Mouse (Mus musculus) neural tube, embryonic 10.5 days (tissue): Measurements from ENCODE around the gene Rnf2.
"Not testable (repeated sequence)": the region's sequence is repeated elsewhere in the genome, so short reads cannot be mapped to it uniquely, and the experiment has no call there.

Source experiments
- DNase-seq: peaks from one replicate; pipeline ENCODE4 v3.0.0-alpha.2; 2017; ENCODE audit warnings: low spot score; ENCODE audit errors: extremely low spot score

Rnf2 gene

DNA sequence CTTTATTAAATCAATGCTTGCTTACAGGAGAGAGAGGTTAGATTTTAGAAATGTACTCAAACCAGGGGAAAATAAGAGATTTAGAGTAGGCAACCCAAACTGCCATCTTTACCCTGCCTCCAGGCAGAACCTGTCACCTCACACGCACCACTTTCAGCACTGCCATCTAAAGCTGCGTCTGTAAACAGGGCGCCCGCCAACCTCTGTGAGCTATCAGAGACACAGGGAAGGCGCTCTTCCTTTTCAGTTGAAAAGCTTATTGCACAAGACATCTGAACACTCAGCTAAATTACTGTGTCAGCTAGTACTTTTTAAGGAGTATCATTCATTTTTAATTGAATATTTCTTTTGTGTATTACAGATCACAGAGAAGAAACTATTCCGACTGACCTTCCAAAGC is 10.9 kb downstream of the Rnf2 start:
- no peak for DNase-seq

- DNase-seq, result no peak
Measured at GRCm38 (mm10) chr1:151484754-151485153, 16.0 kb downstream of the Rnf2 start.

- DNase-seq, result no peak
Measured at GRCm38 (mm10) chr1:151483568-151483967, 17.2 kb downstream of the Rnf2 start.

- no peak for DNase-seq
Measured at GRCm38 (mm10) chr1:151482497-151482896, 18.3 kb downstream of the Rnf2 start.

- DNase-seq, result not testable (repeated sequence)
Measured at GRCm38 (mm10) chr1:151472386-151472785, 28.4 kb downstream of the Rnf2 start.

DNA sequence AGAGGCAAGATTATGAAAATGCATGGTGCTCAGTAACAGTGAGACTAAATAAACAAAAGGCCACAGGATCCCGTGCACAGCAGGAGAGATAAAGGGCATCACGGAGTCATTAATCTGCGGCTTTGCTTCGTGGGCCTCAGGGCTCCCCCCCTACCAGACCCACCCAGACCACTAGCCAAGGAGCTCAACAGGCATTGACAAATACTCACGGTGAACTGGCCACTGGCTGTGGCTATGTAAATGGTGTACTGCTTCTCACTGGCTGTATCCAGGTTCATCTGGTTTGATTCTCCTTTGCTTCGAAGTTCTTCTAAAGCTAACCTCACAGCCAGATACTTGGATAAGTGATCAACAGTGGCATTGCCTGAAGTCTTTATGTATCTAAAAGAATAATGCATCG is 29.3 kb downstream of the Rnf2 start:
- no peak for DNase-seq

DNA sequence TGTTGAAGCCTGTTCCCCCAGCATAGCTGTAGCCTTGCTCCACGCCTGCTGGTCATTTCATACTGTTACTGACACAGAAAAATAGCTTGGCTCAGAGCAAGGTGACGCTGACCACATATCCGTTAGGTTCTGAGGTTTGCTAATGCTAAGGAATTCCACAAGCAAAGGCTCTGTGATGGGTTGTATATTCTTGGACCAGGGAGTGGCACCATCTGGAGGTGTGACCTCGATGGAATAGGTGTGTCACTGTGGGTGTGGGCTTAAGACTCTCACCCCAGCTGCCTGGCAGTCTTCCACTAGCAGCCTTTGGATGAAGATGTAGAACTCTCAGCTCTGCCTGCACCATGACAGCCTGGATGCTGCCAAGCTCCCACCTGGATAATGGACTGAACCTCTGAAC is 34.2 kb downstream of the Rnf2 start:
- no peak for DNase-seq

DNA sequence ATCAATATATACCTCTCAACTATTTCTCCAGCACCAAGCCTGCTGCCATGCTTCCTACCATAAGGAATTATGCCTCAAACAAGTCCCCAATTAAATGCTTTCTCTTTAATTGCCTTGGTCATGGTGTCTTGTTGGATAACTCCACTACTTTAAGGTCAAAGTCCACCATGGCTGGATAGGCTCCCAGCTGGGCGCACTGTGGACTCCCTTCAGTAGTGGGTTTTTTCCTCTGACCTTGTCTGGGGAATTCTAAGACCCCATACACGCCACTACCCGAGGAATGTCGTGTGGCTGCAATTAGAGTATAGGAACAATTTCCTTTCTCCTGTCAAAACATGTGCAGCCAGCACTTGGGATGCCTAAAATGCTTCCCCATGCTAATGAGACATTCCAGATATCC is 35.8 kb downstream of the Rnf2 start:
- no peak for DNase-seq

- no peak for DNase-seq
Measured at GRCm38 (mm10) chr1:151461265-151461664, 39.5 kb downstream of the Rnf2 start.

DNA sequence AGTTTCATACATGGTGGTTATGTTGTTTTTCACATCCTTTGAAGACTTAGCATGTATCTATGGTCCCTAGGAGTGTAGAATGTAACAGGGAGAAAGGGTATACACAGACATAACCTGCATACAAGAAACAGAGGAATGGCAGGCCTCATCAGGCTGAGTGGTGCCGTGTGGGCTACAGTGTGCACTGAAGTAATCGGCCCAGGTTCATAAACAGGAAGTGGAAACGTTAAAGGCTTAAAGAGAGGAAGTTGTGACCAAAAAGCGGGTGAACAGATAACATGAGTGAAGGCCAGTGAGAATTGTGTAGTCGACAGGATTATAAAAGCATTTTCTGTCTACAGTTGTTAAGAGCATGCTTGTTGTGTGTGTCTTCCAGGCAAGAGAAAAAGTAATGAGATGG is 43.7 kb downstream of the Rnf2 start:
- no peak for DNase-seq

- DNase-seq, result no peak
Measured at GRCm38 (mm10) chr1:151451946-151452345, 48.8 kb downstream of the Rnf2 start.

GRCm38 (mm10) chr1:151450851-151451250 is 49.9 kb downstream of the Rnf2 start:
- DNase-seq, result no peak

DNA sequence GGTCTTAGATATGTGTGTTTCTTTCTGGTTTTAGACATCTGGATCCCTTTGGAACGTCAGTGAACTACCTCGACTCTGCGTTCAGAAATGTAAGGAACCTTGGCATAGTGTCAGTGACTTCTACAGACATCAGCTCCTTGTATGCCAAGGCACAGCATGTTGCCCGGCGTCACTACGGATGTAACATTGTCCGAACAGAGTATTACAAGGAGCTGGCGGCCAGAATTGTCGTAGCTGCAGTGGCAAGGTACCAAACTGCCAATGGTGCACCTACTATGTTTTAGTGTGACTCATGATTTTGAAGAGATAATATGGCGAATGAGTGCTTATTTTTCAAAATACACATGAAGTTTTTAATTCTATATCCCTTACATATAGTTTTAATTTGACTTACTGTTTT is 50.9 kb downstream of the Rnf2 start:
- no peak for DNase-seq

DNA sequence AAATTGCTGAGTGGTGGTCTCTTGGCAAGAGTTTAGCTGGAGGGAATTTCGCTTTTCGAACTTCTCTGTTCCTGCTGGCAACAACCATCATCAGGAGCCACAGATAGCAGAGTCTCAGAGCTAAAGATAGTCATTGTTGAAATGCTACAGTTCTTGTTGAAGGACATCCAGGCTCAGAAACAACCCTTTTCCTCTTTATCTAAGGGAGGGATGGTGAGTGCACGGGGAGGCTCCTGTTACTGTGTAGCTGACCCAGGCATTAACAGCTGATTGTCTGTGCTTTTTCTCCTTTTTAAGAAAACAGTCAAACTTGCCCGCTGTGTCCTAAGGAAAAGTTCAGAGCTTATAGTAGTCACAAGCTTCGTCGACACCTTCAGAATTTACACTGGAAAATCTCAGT is 65.3 kb downstream of the Rnf2 start:
- DNase-seq, result no peak

DNA sequence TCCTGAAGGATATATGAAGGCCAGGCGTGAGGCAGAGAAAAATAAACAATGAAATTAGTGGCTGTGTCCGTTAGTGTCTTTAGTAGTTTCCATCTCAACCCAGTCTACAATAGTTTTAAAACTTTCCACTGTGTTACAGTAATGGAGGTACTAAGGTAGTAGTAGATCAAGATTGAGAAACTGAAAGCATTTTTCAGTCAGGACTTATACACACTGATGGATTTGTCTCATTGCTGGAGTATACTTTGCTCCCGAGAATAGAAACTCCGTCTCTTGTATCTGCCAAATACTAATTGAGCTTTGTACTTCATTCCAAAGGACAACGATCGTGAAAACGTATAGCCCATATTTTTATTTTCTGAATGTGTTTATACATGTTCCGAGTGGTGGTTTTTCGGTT is 71.4 kb downstream of the Rnf2 start:
- no peak for DNase-seq

DNA sequence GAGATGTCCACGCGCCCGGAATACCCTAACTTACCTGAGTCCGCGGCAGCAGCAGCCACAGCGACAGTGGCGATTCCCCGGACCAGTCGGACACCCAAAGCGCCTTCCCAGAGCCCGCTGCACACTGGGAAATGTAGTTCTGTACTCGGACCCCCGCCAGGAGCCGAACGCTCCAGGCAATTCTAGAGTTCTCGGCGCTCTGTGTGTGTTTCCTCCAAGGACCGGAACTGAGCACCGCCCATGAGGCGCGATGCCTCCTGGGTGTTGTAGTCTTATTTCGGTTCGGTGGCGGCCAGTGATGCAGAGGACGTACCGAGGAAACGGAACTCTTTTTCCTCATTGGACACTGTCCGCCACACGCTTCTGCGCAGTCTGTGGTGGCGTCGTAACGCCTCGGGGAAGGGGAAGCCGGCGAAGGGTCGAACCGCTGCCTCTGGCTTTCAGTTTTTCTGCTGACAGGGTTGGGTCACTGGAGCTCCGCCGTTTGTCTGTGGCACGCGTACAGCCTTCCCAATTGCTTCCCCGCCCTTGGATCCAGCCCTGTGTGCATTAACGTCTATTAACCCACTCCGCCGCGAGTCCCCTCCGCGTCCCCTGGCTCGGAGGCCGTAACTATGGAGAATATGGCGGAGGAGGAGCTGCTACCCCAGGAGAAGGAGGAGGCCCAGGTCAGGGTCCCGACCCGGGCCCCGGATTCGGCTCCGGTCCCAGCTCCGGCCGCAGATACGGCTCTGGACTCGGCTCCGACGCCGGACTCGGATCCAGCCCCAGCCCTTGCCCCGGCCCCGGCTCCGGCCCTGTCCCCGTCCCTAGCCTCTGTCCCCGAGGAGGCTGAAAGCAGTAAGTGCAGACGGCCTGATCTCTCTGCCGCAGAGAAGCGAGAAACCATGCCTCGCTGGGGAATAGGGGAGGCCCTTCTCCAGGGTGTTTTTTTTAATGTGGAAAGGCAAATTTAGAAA is 72.2 kb downstream of the Rnf2 start, which contains the start of the genes Swt1 and Trmt1l:
TSS of gene Swt1 (minus strand) at position 193 of the 959 bp plus-strand sequence.
TSS of gene Trmt1l (plus strand) at position 280 of the 959 bp plus-strand sequence.
- DNase-seq, result peak; percentile 92

GRCm38 (mm10) chr1:151427888-151428262 is 72.9 kb downstream of the Rnf2 start:
- no peak for DNase-seq

DNA sequence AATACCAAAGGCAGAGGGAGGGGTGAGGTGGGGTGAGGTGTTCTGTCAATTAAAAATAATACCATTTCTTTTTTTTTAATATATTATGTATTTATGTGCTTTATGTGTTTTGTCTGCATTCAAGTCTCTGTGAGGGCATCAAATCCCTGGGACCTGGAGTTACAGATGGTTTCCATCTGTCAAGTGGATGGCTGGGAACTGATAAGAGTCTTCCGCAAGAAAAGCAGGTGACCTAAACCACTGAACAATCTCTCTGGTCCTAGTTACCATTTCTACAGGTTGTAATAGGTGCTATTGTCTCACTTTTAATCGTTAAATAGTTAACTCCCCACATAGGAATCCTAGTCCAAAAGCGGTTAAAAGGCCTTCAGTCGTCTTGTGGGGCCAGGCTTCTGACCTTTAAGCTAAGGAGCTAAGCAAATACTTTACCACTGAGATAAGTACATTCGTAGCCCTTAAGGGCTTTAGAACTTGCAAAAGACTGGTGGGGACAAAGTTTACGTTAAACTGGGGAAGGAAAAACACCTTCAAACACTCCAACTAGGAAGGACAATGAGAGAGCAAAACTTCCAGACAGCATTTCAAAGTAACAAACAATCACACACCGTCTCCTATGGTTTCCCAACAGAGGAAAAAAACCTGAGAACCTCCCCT is 73.7 kb downstream of the Rnf2 start:
- no peak for DNase-seq

DNA sequence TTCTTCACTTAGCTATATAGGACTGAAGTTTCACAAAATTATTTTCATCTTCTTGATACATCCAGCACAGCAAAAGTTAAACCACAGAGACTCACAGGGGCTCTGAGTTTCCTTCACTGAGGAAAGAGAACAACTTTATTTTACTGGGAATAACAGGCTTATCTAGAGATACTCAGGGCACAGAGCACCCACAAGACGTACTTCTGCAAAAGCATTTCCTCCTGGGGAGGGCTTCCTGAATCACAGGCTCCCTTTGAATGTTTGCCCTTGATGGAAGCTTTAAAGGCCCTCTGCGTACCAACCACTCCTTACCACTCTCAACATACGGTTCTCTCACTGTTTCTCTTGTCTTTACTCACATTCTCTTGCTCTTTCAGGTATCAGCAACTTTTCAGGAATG is 78.6 kb downstream of the Rnf2 start:
- DNase-seq, result no peak

DNA sequence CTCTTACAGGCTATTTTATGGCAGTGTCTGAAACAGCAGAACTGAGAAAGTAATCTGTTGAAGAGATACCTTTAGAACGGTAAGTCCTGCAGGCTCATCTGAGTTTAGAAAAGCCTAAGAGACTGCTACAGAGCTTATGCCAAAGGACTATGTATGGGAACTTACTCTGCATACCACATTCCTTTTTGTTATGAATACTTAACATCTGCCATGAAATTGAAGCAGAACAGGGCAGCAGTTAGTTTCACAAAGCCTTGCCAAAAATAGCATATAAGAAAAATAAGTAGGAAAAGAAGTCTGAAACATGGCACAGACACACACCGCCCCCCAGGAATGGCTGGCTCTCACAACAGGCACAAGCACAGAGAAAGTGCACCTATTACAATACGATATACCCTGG is 90.9 kb downstream of the Rnf2 start:
- DNase-seq, result no peak
